Mouse (Mus musculus) midbrain, postnatal 0 days (tissue): ENCODE results near the gene Foxg1. TPM values are rescaled to one million over a fixed set of nuclear protein-coding genes. Genes with fewer than 3 reads are reported as not detected.

Source experiments
- ATAC-seq: fragments of 200-750 bp; cut with Nextera tagmentation; 2 replicates; pipeline ENCODE4 v1.8.0; 2017; ENCODE audit warnings: moderate number of reproducible peaks, mild to moderate bottlenecking, moderate TSS enrichment, moderate library complexity; ENCODE audit not compliant: low FRiP score
- DNase-seq: peaks from one replicate; pipeline ENCODE4 v3.0.0-alpha.2; 2015; ENCODE audit warnings: low spot score
- H3K27ac ChIP-seq: fragments of 300-500 bp; sonication (generic); 2 replicates; pipeline ENCODE4 v1.5.1; 2014; ENCODE audit warnings: low read depth, mild to moderate bottlenecking, low read length, mixed read lengths
- H3K27me3 ChIP-seq: fragments of 300-500 bp; sonication (generic); 2 replicates; pipeline ENCODE4 v1.6.1; 2014; ENCODE audit warnings: low read length, control low read depth, mixed read lengths; ENCODE audit not compliant: insufficient read depth
- H3K36me3 ChIP-seq: fragments of 300-500 bp; sonication (generic); 2 replicates; pipeline ENCODE4 v1.6.1; 2014; ENCODE audit warnings: low read length, control low read depth, mixed read lengths; ENCODE audit not compliant: insufficient read depth
- H3K4me1 ChIP-seq: fragments of 300-500 bp; sonication (generic); 2 replicates; pipeline ENCODE4 v1.6.1; 2014; ENCODE audit warnings: mild to moderate bottlenecking, control low read depth, antibody characterized with exemption, low read length, mixed read lengths; ENCODE audit not compliant: insufficient read depth
- H3K4me2 ChIP-seq: fragments of 300-500 bp; sonication (generic); 2 replicates; pipeline ENCODE4 v1.6.1; 2014; ENCODE audit warnings: low read depth, mild to moderate bottlenecking, low read length, mixed read lengths; ENCODE audit not compliant: poor library complexity, severe bottlenecking
- H3K4me3 ChIP-seq: fragments of 300-500 bp; sonication (generic); 2 replicates; pipeline ENCODE4 v1.5.1; 2014; ENCODE audit warnings: low read depth, mild to moderate bottlenecking, low read length, moderate library complexity
- H3K9ac ChIP-seq: fragments of 300-500 bp; sonication (generic); replicated peaks from 2 replicates; pipeline ENCODE4 v1.6.1; 2014; ENCODE audit warnings: mild to moderate bottlenecking, low read length, moderate library complexity, mixed read lengths; ENCODE audit not compliant: poor library complexity, severe bottlenecking
- H3K9me3 ChIP-seq: fragments of 300-500 bp; sonication (generic); 2 replicates; pipeline ENCODE4 v1.6.1; 2016; ENCODE audit warnings: low read length, control low read depth
- CTCF ChIP-seq: IDR thresholded peaks from 2 replicates; pipeline ENCODE4 v1.5.1; 2016; ENCODE audit warnings: antibody characterized with exemption, mild to moderate bottlenecking
- WGBS: fragments of 180-500 bp; shearing (Covaris S2); extraction: QIAGEN DNeasy Blood & Tissue Kit; methylation state at CpG from one replicate; pipeline ENCODE4 v1.1.7; 2014; 5-methylcytosine and 5-hydroxymethylcytosine counted together
- polyA plus RNA-seq: library from polyadenylated mRNA; unstranded; fragments of >200 nt; fragmentation: Nextera tagmentation; extraction: Ambion mirVana; gene quantifications from 2 replicates; pipeline ENCODE4 v1.2.1, GENCODE M21; 2015
- total RNA-seq: library from RNA; depleted of rRNA; stranded (reverse); fragments of >200 nt; gene quantifications from 2 replicates; pipeline ENCODE4 v1.2.3, GENCODE M21; 2014; rRNA removed

The Foxg1 gene
- total and polyA plus RNA-seq, 2 experiments from 2014 or later: 0.77 to 1.4 TPM

GRCm38 (mm10) chr12:49401796-49402130 lies 19.3 kb downstream of the Foxg1 start:
- no peak overlapping the region for H3K27ac ChIP-seq
- no peaks in the 10 kb centered on the region for H3K9me3 ChIP-seq
- peaks cover 5% of the 10 kb centered on the region; the same call in 1 of the 2 replicates for H3K4me1 ChIP-seq
- ATAC-seq: no peak
- no peak for DNase-seq
- H3K4me2 ChIP-seq: peak overlapping the region; percentile 66
- 5% methylated on average over 5 of the region's 5 CpGs for WGBS
- H3K9ac ChIP-seq: peak overlapping the region; percentile 29; the same call in 1 of the 2 replicates
- peak overlapping the region; percentile 38; the same call in 1 of the 2 replicates for H3K4me3 ChIP-seq
- H3K27me3 ChIP-seq: peaks cover 53% of the 10 kb centered on the region
- no peak for TF ChIP-seq CTCF
- no peaks in the 10 kb centered on the region for H3K36me3 ChIP-seq

GRCm38 (mm10) chr12:49409833-49410232 lies 27.4 kb downstream of the Foxg1 start:
- DNase-seq (no peak), ATAC-seq (no peak)
- H3K36me3 ChIP-seq: no peaks in the 10 kb centered on the region
- H3K9ac ChIP-seq: no peak overlapping the region
- H3K4me1 ChIP-seq: no peaks in the 10 kb centered on the region
- TF ChIP-seq CTCF: no peak
- no peak overlapping the region for H3K4me2 ChIP-seq
- WGBS: 29% methylated on average over 2 of the region's 2 CpGs
- no peaks in the 10 kb centered on the region for H3K9me3 ChIP-seq
- H3K27ac ChIP-seq: no peak overlapping the region
- H3K4me3 ChIP-seq: no peak overlapping the region
- H3K27me3 ChIP-seq: no peaks in the 10 kb centered on the region; the same call in 1 of the 2 replicates

GRCm38 (mm10) chr12:49417963-49418362 lies 35.5 kb downstream of the Foxg1 start:
- Histone ChIP-seq H3K4me1 (no peaks in the 10 kb centered on the region), H3K27me3 (no peaks in the 10 kb centered on the region), H3K4me3 (no peak overlapping the region), H3K36me3 (no peaks in the 10 kb centered on the region), H3K27ac (no peak overlapping the region), H3K9ac (no peak overlapping the region), H3K9me3 (no peaks in the 10 kb centered on the region), H3K4me2 (no peak overlapping the region)
- TF ChIP-seq CTCF: no peak
- no peak for ATAC-seq
- DNase-seq: no peak
- WGBS: 88% methylated on average over 3 of the region's 3 CpGs

Other genes starting within 250 kb of the Foxg1 start
- gene Gm43517, start 2.5 kb downstream of the Foxg1 start, total RNA-seq: 0.27 TPM in 1 of 2 replicates, not detected in the other
- not detected in 2 replicates for gene Gm43517, start 2.5 kb downstream of the Foxg1 start, polyA plus RNA-seq